Mouse (Mus musculus) lung, embryonic 14.5 days (tissue): ENCODE data around the gene Tenm4. TPM values are rescaled to one million over a fixed set of nuclear protein-coding genes. Genes with fewer than 3 reads are reported as not detected.

Source experiments
- ATAC-seq: fragments of 200-750 bp; cut with Nextera tagmentation; 2 replicates; pipeline ENCODE4 v1.8.0; 2017; ENCODE audit warnings: mild to moderate bottlenecking, moderate TSS enrichment, moderate library complexity; ENCODE audit not compliant: insufficient read depth
- DNase-seq: peaks from one replicate; pipeline ENCODE4 v3.0.0-alpha.2; 2015
- H3K27ac ChIP-seq: fragments of 300-500 bp; sonication (generic); 2 replicates; pipeline ENCODE4 v1.5.1; 2014; ENCODE audit warnings: low read depth, mild to moderate bottlenecking, moderate library complexity
- H3K27me3 ChIP-seq: fragments of 300-500 bp; sonication (generic); 2 replicates; pipeline ENCODE4 v1.6.1; 2014; ENCODE audit warnings: low read length, control low read depth; ENCODE audit not compliant: insufficient read depth
- H3K36me3 ChIP-seq: fragments of 300-500 bp; sonication (generic); 2 replicates; pipeline ENCODE4 v1.6.1; 2014; ENCODE audit warnings: control low read depth; ENCODE audit not compliant: insufficient read depth
- H3K4me1 ChIP-seq: fragments of 300-500 bp; sonication (generic); 2 replicates; pipeline ENCODE4 v1.6.1; 2014; ENCODE audit warnings: antibody characterized with exemption, control low read depth; ENCODE audit not compliant: insufficient read depth
- H3K4me2 ChIP-seq: fragments of 300-500 bp; sonication (generic); 2 replicates; pipeline ENCODE4 v1.6.1; 2014; ENCODE audit warnings: mild to moderate bottlenecking
- H3K4me3 ChIP-seq: fragments of 300-500 bp; sonication (generic); 2 replicates; pipeline ENCODE4 v1.5.1; 2014; ENCODE audit warnings: low read depth, low read length
- H3K9ac ChIP-seq: fragments of 300-500 bp; sonication (generic); 2 replicates; pipeline ENCODE4 v1.6.1; 2014
- H3K9me3 ChIP-seq: fragments of 300-500 bp; sonication (generic); 2 replicates; pipeline ENCODE4 v1.6.1; 2016; ENCODE audit warnings: low read depth, low read length, control low read depth
- CTCF ChIP-seq: IDR thresholded peaks from 2 replicates; pipeline ENCODE4 v1.5.1; 2016; ENCODE audit warnings: antibody characterized with exemption, low read depth
- WGBS: fragments of 180-500 bp; shearing (Covaris S2); extraction: QIAGEN DNeasy Blood & Tissue Kit; methylation state at CpG from one replicate; pipeline ENCODE4 v1.1.7; 2014; 5-methylcytosine and 5-hydroxymethylcytosine counted together
- polyA plus RNA-seq: library from polyadenylated mRNA; unstranded; fragments of >200 nt; fragmentation: Nextera tagmentation; extraction: Ambion mirVana; gene quantifications from 2 replicates; pipeline ENCODE4 v1.2.1, GENCODE M21; 2014

Gene Tenm4
- polyA plus RNA-seq, 1 experiment from 2014 or later, result 24.9 TPM

GRCm38 (mm10) chr7:96575202-96575650, 404.2 kb downstream of the Tenm4 start:
- DNase-seq, result peak; percentile 91
- peak; percentile 94 for ATAC-seq
- 23% methylated on average over 7 of the region's 7 CpGs for WGBS

GRCm38 (mm10) chr7:96582752-96583151, 411.7 kb downstream of the Tenm4 start:
- no peak overlapping the region for H3K4me2 ChIP-seq
- H3K36me3 ChIP-seq, result no peaks in the 10 kb centered on the region
- no peak overlapping the region for H3K9ac ChIP-seq
- no peak for TF ChIP-seq CTCF
- no peak overlapping the region for H3K27ac ChIP-seq
- ATAC-seq (no peak), DNase-seq (no peak)
- H3K4me3 ChIP-seq, result no peak overlapping the region
- no peaks in the 10 kb centered on the region for H3K27me3 ChIP-seq
- 77% methylated on average over 6 of the region's 6 CpGs for WGBS
- H3K9me3 ChIP-seq, result no peaks in the 10 kb centered on the region
- 0 out of 2 replicates have a peak, but pooled peaks cover 3% of the 10 kb centered on the region for H3K4me1 ChIP-seq

More at GRCm38 (mm10) chr7:96575202-96575650, 404.2 kb downstream of the Tenm4 start:
- no peaks in the 10 kb centered on the region for H3K27me3 ChIP-seq
- H3K4me2 ChIP-seq, result no peak overlapping the region
- H3K36me3 ChIP-seq, result no peaks in the 10 kb centered on the region
- H3K4me1 ChIP-seq, result peaks cover 12% of the 10 kb centered on the region
- H3K4me3 ChIP-seq, result no peak overlapping the region
- H3K9ac ChIP-seq, result no peak overlapping the region
- no peaks in the 10 kb centered on the region for H3K9me3 ChIP-seq
- no peak for TF ChIP-seq CTCF
- peak overlapping the region; percentile 75 for H3K27ac ChIP-seq

GRCm38 (mm10) chr7:96587403-96587802, 416.4 kb downstream of the Tenm4 start:
- Histone ChIP-seq H3K36me3 (no peaks in the 10 kb centered on the region), H3K4me2 (no peak overlapping the region), H3K27ac (no peak overlapping the region), H3K27me3 (no peaks in the 10 kb centered on the region), H3K4me3 (no peak overlapping the region), H3K9me3 (no peaks in the 10 kb centered on the region), H3K9ac (no peak overlapping the region), H3K4me1 (0 out of 2 replicates have a peak, but pooled peaks cover 3% of the 10 kb centered on the region)
- TF ChIP-seq CTCF, result no peak
- no peak for ATAC-seq
- DNase-seq, result no peak

GRCm38 (mm10) chr7:96588567-96588966, 417.5 kb downstream of the Tenm4 start:
- H3K9ac ChIP-seq, result no peak overlapping the region
- ATAC-seq (no peak), DNase-seq (no peak)
- H3K36me3 ChIP-seq, result no peaks in the 10 kb centered on the region
- H3K4me2 ChIP-seq, result no peak overlapping the region
- H3K4me3 ChIP-seq, result no peak overlapping the region
- H3K4me1 ChIP-seq, result 0 out of 2 replicates have a peak, but pooled peaks cover 3% of the 10 kb centered on the region
- H3K27me3 ChIP-seq, result no peaks in the 10 kb centered on the region
- WGBS, result 85% methylated on average over 6 of the region's 6 CpGs
- TF ChIP-seq CTCF, result no peak
- H3K9me3 ChIP-seq, result no peaks in the 10 kb centered on the region
- H3K27ac ChIP-seq, result no peak overlapping the region

- H3K4me2 ChIP-seq, result no peak overlapping the region
- no peaks in the 10 kb centered on the region for H3K27me3 ChIP-seq
- H3K4me3 ChIP-seq, result no peak overlapping the region
- no peaks in the 10 kb centered on the region for H3K9me3 ChIP-seq
- no peaks in the 10 kb centered on the region for H3K4me1 ChIP-seq
- DNase-seq, result no peak
- no peak for TF ChIP-seq CTCF
- no peak overlapping the region for H3K9ac ChIP-seq
- no peaks in the 10 kb centered on the region for H3K36me3 ChIP-seq
- WGBS, result 84% methylated on average over 9 of the region's 9 CpGs
- no peak overlapping the region for H3K27ac ChIP-seq
- no peak for ATAC-seq
Observed at GRCm38 (mm10) chr7:96595535-96596295, 424.7 kb downstream of the Tenm4 start.

- no peak for TF ChIP-seq CTCF
- Histone ChIP-seq H3K36me3 (no peaks in the 10 kb centered on the region), H3K27ac (no peak overlapping the region), H3K9ac (no peak overlapping the region), H3K9me3 (no peaks in the 10 kb centered on the region), H3K27me3 (no peaks in the 10 kb centered on the region), H3K4me2 (no peak overlapping the region), H3K4me1 (no peaks in the 10 kb centered on the region), H3K4me3 (no peak overlapping the region)
- DNase-seq, result no peak
- 40% methylated on average over 9 of the region's 9 CpGs for WGBS
- no peak for ATAC-seq
Observed at GRCm38 (mm10) chr7:96596402-96597195, 425.6 kb downstream of the Tenm4 start.

- DNase-seq (no peak), ATAC-seq (no peak)
- Histone ChIP-seq H3K27ac (no peak overlapping the region), H3K27me3 (no peaks in the 10 kb centered on the region), H3K9ac (no peak overlapping the region), H3K4me2 (no peak overlapping the region), H3K9me3 (no peaks in the 10 kb centered on the region), H3K4me1 (no peaks in the 10 kb centered on the region), H3K4me3 (no peak overlapping the region), H3K36me3 (no peaks in the 10 kb centered on the region)
- no peak for TF ChIP-seq CTCF
- 93% methylated on average over 4 of the region's 4 CpGs for WGBS
Observed at GRCm38 (mm10) chr7:96597871-96598270, 426.8 kb downstream of the Tenm4 start.
